Comparison of ENCODE assay signal across 8 mouse cellular contexts in the genomic region with DNA sequence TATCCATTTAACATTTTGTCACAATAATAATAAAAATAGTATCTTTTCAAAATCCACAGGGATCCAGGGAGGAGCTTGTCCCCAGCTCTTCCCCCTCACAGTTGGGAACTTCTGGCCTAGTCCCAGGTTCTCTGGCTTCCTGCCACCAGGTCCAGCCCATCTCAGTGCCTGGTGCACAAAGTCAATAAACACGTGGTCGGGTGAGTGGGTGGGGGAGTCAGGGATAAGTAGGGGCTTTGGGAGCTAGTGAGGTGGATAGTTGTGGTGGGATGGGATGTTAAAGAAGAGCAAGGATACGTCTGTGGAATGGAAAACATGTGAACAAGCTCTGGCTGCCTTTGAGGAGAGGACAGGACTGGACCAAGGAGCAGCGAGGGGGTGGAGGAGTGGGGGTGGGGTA. TPM values are rescaled to one million over a fixed set of nuclear protein-coding genes. Genes with fewer than 3 reads are reported as not detected.
A peak's percentile ranks its signal among the peaks of the same experiment; 100 is the strongest.
DNase-seq lines count a peak whose midpoint lies in the region; ATAC-seq lines count a peak whose summit lies in the region.

No protein-coding gene starts in this region.

- intact Hi-C loops in left cerebral cortex, postnatal 4 days (cut with DNase I), result no loop called here

- peak overlapping the region; percentile 86 for H3K27ac ChIP-seq in heart, embryonic 16.5 days (ENCODE audit: low read length)
- no peak overlapping the region for H3K27ac ChIP-seq in limb, embryonic 11.5 days (replicated peaks; ENCODE audit: low read depth, low read length)

- no peaks in the 10 kb centered on the region for H3K9me3 ChIP-seq in heart, embryonic 16.5 days (replicated peaks; ENCODE audit: control insufficient read depth, low read length)
- no peaks in the 10 kb centered on the region for H3K9me3 ChIP-seq in limb, embryonic 11.5 days (ENCODE audit: control insufficient read depth, low read length)

- peak overlapping the region; percentile 4; the same call in 1 of the 2 replicates for H3K9ac ChIP-seq in heart, embryonic 16.5 days (ENCODE audit: low read length)
- H3K9ac ChIP-seq in limb, embryonic 11.5 days (ENCODE audit: low read length), result peak overlapping the region; percentile 32; the same call in 1 of the 2 replicates

- no peaks in the 10 kb centered on the region for H3K36me3 ChIP-seq in heart, embryonic 16.5 days (ENCODE audit: control insufficient read depth, insufficient read depth)
- no peaks in the 10 kb centered on the region for H3K36me3 ChIP-seq in limb, embryonic 11.5 days (ENCODE audit: control insufficient read depth, insufficient read depth, low read length)

- H3K4me1 ChIP-seq in heart, embryonic 16.5 days (ENCODE audit: control insufficient read depth, insufficient read depth, low read length), result peaks cover 19% of the 10 kb centered on the region
- no peaks in the 10 kb centered on the region for H3K4me1 ChIP-seq in limb, embryonic 11.5 days (ENCODE audit: control insufficient read depth, insufficient read depth, low read length)

- H3K4me3 ChIP-seq in heart, embryonic 16.5 days (ENCODE audit: low read length), result no peak overlapping the region
- H3K4me3 ChIP-seq in limb, embryonic 11.5 days (ENCODE audit: low read depth, low read length), result no peak overlapping the region

- peak overlapping the region; percentile 18; the same call in 1 of the 2 replicates for H3K4me2 ChIP-seq in heart, embryonic 16.5 days (ENCODE audit: low read depth, low read length)
- H3K4me2 ChIP-seq in limb, embryonic 11.5 days (ENCODE audit: low read depth, severe bottlenecking), result no peak overlapping the region; the same call in 1 of the 2 replicates

- DNase-seq in left cerebral cortex, postnatal 4 days, result peak; percentile 84
- DNase-seq in left cerebral cortex, adult 9 months (ENCODE audit: low spot score in 2 of 2), result no peak
- peak; percentile 83 for DNase-seq in cerebellum, adult 9-10 months
- DNase-seq in limb, embryonic 11.5 days (ENCODE audit: low spot score), result no peak
- DNase-seq in ovary, postnatal 14 days (ENCODE audit: low spot score), result peak; percentile 91
- no peak for DNase-seq in thymus, postnatal 0 days (ENCODE audit: low spot score)

- no peaks in the 10 kb centered on the region for H3K27me3 ChIP-seq in heart, embryonic 16.5 days (ENCODE audit: control insufficient read depth, insufficient read depth, low read length)
- no peaks in the 10 kb centered on the region for H3K27me3 ChIP-seq in limb, embryonic 11.5 days (ENCODE audit: control insufficient read depth, insufficient read depth, low read length)

- no peak for ATAC-seq in heart, embryonic 16.5 days (replicated peaks; ENCODE audit: extremely low read depth, insufficient read depth, low FRiP score)
- ATAC-seq in limb, embryonic 11.5 days (ENCODE audit: insufficient number of reproducible peaks, low FRiP score, low TSS enrichment, low read depth), result no peak
- no peak for ATAC-seq in megakaryocyte-erythroid progenitor cell, adult 5-6 weeks (replicated peaks; ENCODE audit: low FRiP score, low TSS enrichment, poor library complexity, severe bottlenecking)

- WGBS in heart, embryonic 16.5 days, result 20% methylated on average over 4 of the region's 4 CpGs
- WGBS in limb, embryonic 11.5 days, result 20% methylated on average over 4 of the region's 4 CpGs

RNA-seq across cellular contexts. Expression of gene Tnfsf13, which starts 0.8 kb away (rescaled TPM):
- total RNA-seq in left cerebral cortex, postnatal 4 days (2021), result 1 to 10 TPM in 1 of 2 experiments, under 1 TPM in 1; 0.93 to 1.3 TPM
- 0.45 and 0.85 TPM in 2 replicates for polyA plus RNA-seq in heart, embryonic 16.5 days (2015; fragmentation: Nextera tagmentation; extraction: Ambion mirVana)
- polyA plus RNA-seq in limb, embryonic 11.5 days (2014; fragmentation: Nextera tagmentation; extraction: Ambion mirVana), result not detected in 2 replicates
- polyA plus RNA-seq in thymus, postnatal 0 days (2015; fragmentation: Nextera tagmentation; extraction: Ambion mirVana), result 0.31 and 0.49 TPM in 2 replicates
- total RNA-seq in megakaryocyte-erythroid progenitor cell, adult 5-6 weeks (2014; fragmentation: Nextera tagmentation), result 5.0 and 6.5 TPM in 2 replicates
- total RNA-seq in megakaryocyte-erythroid progenitor cell, adult 5-6 weeks (2017), result 11.7 and 23.0 TPM in 2 replicates

RNA-seq across cellular contexts. Expression of gene Senp3, which starts 4.5 kb away (rescaled TPM):
- total RNA-seq in left cerebral cortex, postnatal 4 days (2021), result 100 to 1,000 TPM; 117 to 129 TPM
- 55.8 and 58.0 TPM in 2 replicates for polyA plus RNA-seq in heart, embryonic 16.5 days (2015; fragmentation: Nextera tagmentation; extraction: Ambion mirVana)
- 125 and 127 TPM in 2 replicates for polyA plus RNA-seq in limb, embryonic 11.5 days (2014; fragmentation: Nextera tagmentation; extraction: Ambion mirVana)
- polyA plus RNA-seq in thymus, postnatal 0 days (2015; fragmentation: Nextera tagmentation; extraction: Ambion mirVana), result 60.2 and 69.1 TPM in 2 replicates
- total RNA-seq in megakaryocyte-erythroid progenitor cell, adult 5-6 weeks (2014; fragmentation: Nextera tagmentation), result 96.1 and 117 TPM in 2 replicates
- total RNA-seq in megakaryocyte-erythroid progenitor cell, adult 5-6 weeks (2017), result 98.4 and 120 TPM in 2 replicates

RNA-seq across cellular contexts. Expression of gene Tnfsf12, which starts 9.3 kb away (rescaled TPM):
- 1 to 10 TPM; 6.4 to 8.7 TPM for total RNA-seq in left cerebral cortex, postnatal 4 days (2021)
- 5.9 and 7.8 TPM in 2 replicates for polyA plus RNA-seq in heart, embryonic 16.5 days (2015; fragmentation: Nextera tagmentation; extraction: Ambion mirVana)
- 2.6 and 3.3 TPM in 2 replicates for polyA plus RNA-seq in limb, embryonic 11.5 days (2014; fragmentation: Nextera tagmentation; extraction: Ambion mirVana)
- 2.6 and 2.7 TPM in 2 replicates for polyA plus RNA-seq in thymus, postnatal 0 days (2015; fragmentation: Nextera tagmentation; extraction: Ambion mirVana)
- 4.7 TPM in 1 of 2 replicates, not detected in the other for total RNA-seq in megakaryocyte-erythroid progenitor cell, adult 5-6 weeks (2014; fragmentation: Nextera tagmentation)
- total RNA-seq in megakaryocyte-erythroid progenitor cell, adult 5-6 weeks (2017), result 0.47 TPM in 1 of 2 replicates, not detected in the other

RNA-seq across cellular contexts. Expression of gene Tnfsfm13, which starts 9.5 kb away (rescaled TPM):
- total RNA-seq in left cerebral cortex, postnatal 4 days (2021), result under 1 TPM; 0.30 to 0.97 TPM
- polyA plus RNA-seq in heart, embryonic 16.5 days (2015; fragmentation: Nextera tagmentation; extraction: Ambion mirVana), result 3.1 and 3.5 TPM in 2 replicates
- polyA plus RNA-seq in limb, embryonic 11.5 days (2014; fragmentation: Nextera tagmentation; extraction: Ambion mirVana), result 1.1 and 1.3 TPM in 2 replicates
- polyA plus RNA-seq in thymus, postnatal 0 days (2015; fragmentation: Nextera tagmentation; extraction: Ambion mirVana), result 1.5 and 2.1 TPM in 2 replicates
- total RNA-seq in megakaryocyte-erythroid progenitor cell, adult 5-6 weeks (2014; fragmentation: Nextera tagmentation), result 0.20 TPM in 1 of 2 replicates, not detected in the other
- 0.80 and 1.4 TPM in 2 replicates for total RNA-seq in megakaryocyte-erythroid progenitor cell, adult 5-6 weeks (2017)

RNA-seq across cellular contexts. Expression of gene Eif4a1, which starts 14.2 kb away (rescaled TPM):
- total RNA-seq in left cerebral cortex, postnatal 4 days (2021), result 100 to 1,000 TPM; 661 to 680 TPM
- 337 and 346 TPM in 2 replicates for polyA plus RNA-seq in heart, embryonic 16.5 days (2015; fragmentation: Nextera tagmentation; extraction: Ambion mirVana)
- polyA plus RNA-seq in limb, embryonic 11.5 days (2014; fragmentation: Nextera tagmentation; extraction: Ambion mirVana), result 759 and 892 TPM in 2 replicates
- polyA plus RNA-seq in thymus, postnatal 0 days (2015; fragmentation: Nextera tagmentation; extraction: Ambion mirVana), result 560 and 602 TPM in 2 replicates
- total RNA-seq in megakaryocyte-erythroid progenitor cell, adult 5-6 weeks (2014; fragmentation: Nextera tagmentation), result 918 and 983 TPM in 2 replicates
- 973 and 1,155 TPM in 2 replicates for total RNA-seq in megakaryocyte-erythroid progenitor cell, adult 5-6 weeks (2017)

Comparison
In these comparisons a context has a peak if more than half of its experiments do, and no peak if none do; other contexts are left out.
1. DNase-seq: peak in left cerebral cortex, postnatal 4 days (single experiment), cerebellum, adult 9-10 months (single experiment) and ovary, postnatal 14 days (single experiment); none in left cerebral cortex, adult 9 months (0 of 2), limb, embryonic 11.5 days (single experiment) and thymus, postnatal 0 days (single experiment).